Mouse (Mus musculus) kidney, postnatal 0 days (tissue): ENCODE measurements at regions not wholly inside any gene's neighbourhood (a gene's known extent, or its start where the extent isn't known, plus 50 kb on each side); places are given as distances from the start of the nearest gene placed in this dataset.

ENCODE experiments used
- ATAC-seq: fragments of 200-750 bp; cut with Nextera tagmentation; replicated peaks from 2 replicates; pipeline ENCODE4 v1.8.0; 2017; ENCODE audit warnings: low read depth, moderate number of reproducible peaks, moderate TSS enrichment, moderate library complexity; ENCODE audit not compliant: low FRiP score
- DNase-seq: peaks from one replicate; pipeline ENCODE4 v3.0.0-alpha.2; 2016; ENCODE audit warnings: low spot score
- H3K27ac ChIP-seq: fragments of 300-500 bp; sonication (generic); 2 replicates; pipeline ENCODE4 v1.5.1; 2014; ENCODE audit warnings: mild to moderate bottlenecking
- H3K27me3 ChIP-seq: fragments of 300-500 bp; sonication (generic); 2 replicates; pipeline ENCODE4 v1.6.1; 2014; ENCODE audit warnings: low read length, mixed read lengths; ENCODE audit not compliant: insufficient read depth
- H3K36me3 ChIP-seq: fragments of 300-500 bp; sonication (generic); 2 replicates; pipeline ENCODE4 v1.6.1; 2014; ENCODE audit warnings: low read length, mixed read lengths; ENCODE audit not compliant: insufficient read depth
- H3K4me1 ChIP-seq: fragments of 300-500 bp; sonication (generic); replicated peaks from 2 replicates; pipeline ENCODE4 v1.6.1; 2014; ENCODE audit warnings: antibody characterized with exemption, low read length, mixed read lengths; ENCODE audit not compliant: insufficient read depth
- H3K4me2 ChIP-seq: fragments of 300-500 bp; sonication (generic); 2 replicates; pipeline ENCODE4 v1.6.1; 2014; ENCODE audit warnings: mild to moderate bottlenecking, low read length, moderate library complexity, mixed read lengths
- H3K4me3 ChIP-seq: fragments of 300-500 bp; sonication (generic); replicated peaks from 2 replicates; pipeline ENCODE4 v1.5.1; 2014; ENCODE audit warnings: low read depth, low read length
- H3K9ac ChIP-seq: fragments of 300-500 bp; sonication (generic); 2 replicates; pipeline ENCODE4 v1.6.1; 2014; ENCODE audit warnings: low read depth, low read length
- H3K9me3 ChIP-seq: fragments of 300-500 bp; sonication (generic); replicated peaks from 2 replicates; pipeline ENCODE4 v1.6.1; 2016; ENCODE audit warnings: low read length, inconsistent platforms, mixed read lengths
- CTCF ChIP-seq: IDR thresholded peaks from 2 replicates; pipeline ENCODE4 v1.5.1; 2016; ENCODE audit warnings: antibody characterized with exemption, low read depth, mild to moderate bottlenecking, moderate library complexity
- WGBS: fragments of 180-500 bp; shearing (Covaris S2); extraction: QIAGEN DNeasy Blood & Tissue Kit; methylation state at CpG from one replicate; pipeline ENCODE4 v1.1.7; 2014; 5-methylcytosine and 5-hydroxymethylcytosine counted together

DNA sequence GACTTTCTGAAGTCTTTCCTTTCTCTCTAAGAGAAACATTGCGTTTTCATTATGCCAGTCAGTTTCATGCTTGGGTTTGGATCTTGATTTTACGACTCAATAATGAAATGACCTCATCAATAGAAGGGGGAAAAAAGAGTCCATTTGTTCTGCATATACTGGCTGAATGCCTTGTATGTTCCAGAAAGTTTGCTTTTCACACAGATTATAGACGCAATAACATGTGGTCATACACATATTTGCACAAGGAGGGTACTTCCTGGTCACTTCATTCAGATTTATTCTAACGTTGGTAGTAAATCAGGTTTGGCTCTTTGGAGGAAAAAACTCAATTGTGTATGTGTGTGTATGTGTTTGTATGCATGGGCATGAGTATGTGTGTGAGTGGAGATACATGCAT lies 143.9 kb upstream of the Krr1 start:
- Histone ChIP-seq H3K9ac (no peak overlapping the region), H3K27ac (no peak overlapping the region), H3K4me3 (no peak overlapping the region), H3K9me3 (no peaks in the 10 kb centered on the region), H3K4me2 (no peak overlapping the region), H3K27me3 (no peaks in the 10 kb centered on the region), H3K36me3 (no peaks in the 10 kb centered on the region), H3K4me1 (no peaks in the 10 kb centered on the region)
- no peak for DNase-seq
- no peak for ATAC-seq
- 90% methylated on average over 4 of the region's 4 CpGs for WGBS
- TF ChIP-seq CTCF = no peak

DNA sequence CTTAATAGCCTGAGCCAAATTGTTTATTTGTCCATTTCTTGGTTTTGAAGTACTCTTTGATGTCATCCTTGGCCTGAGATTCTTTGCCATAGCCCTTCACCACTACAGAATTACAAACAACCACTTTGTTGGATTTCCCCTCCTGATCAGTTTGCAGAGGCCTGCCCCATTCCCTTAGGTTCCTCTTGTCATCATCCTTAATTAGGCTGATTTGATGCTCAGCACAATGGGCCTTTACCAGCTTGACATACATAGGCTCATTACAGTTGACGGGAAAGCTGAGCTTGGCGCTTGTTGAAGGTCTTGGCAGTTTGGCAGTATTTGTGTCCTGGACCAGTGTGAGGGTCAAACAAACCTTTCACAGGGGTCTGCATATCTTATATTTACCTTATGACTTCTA lies 143.2 kb upstream of the Krr1 start:
- Histone ChIP-seq H3K4me1 (no peaks in the 10 kb centered on the region), H3K36me3 (no peaks in the 10 kb centered on the region), H3K9me3 (no peaks in the 10 kb centered on the region), H3K27me3 (no peaks in the 10 kb centered on the region), H3K4me2 (no peak overlapping the region), H3K27ac (no peak overlapping the region), H3K9ac (no peak overlapping the region), H3K4me3 (no peak overlapping the region)
- DNase-seq = no peak
- no peak for TF ChIP-seq CTCF
- no peak for ATAC-seq
- 95% methylated on average over 2 of the region's 2 CpGs for WGBS

DNA sequence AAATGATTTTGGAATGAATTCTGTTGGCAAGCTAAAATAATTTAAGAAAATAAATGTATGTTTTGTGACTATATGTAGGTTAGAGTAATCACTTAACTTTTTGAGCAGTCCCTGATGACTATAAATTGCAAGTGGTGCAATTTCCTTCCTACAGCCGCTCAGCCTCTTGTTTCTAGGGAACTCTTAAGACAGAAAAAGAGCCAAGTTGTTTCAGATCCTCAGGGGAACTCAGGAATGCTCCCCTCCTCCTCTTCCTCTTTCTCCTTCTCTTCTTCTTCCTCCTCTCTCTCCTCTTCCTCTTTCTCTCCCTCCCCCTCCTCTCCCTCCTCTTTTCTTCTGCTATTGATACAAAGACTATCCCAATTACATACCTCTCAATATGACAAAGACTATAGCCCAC lies 141.4 kb upstream of the Krr1 start:
- Histone ChIP-seq H3K9ac (no peak overlapping the region), H3K27ac (no peak overlapping the region), H3K4me3 (no peak overlapping the region), H3K4me1 (no peaks in the 10 kb centered on the region), H3K27me3 (no peaks in the 10 kb centered on the region), H3K9me3 (no peaks in the 10 kb centered on the region), H3K4me2 (no peak overlapping the region), H3K36me3 (no peaks in the 10 kb centered on the region)
- no peak for DNase-seq
- ATAC-seq = no peak
- no peak for TF ChIP-seq CTCF
- WGBS = 75% methylated on average over 1 of the region's 1 CpGs

GRCm38 (mm10) chr10:111833611-111834010 lies 138.9 kb upstream of the Krr1 start:
- ATAC-seq (no peak), DNase-seq (no peak)
- no peak for TF ChIP-seq CTCF
- no peaks in the 10 kb centered on the region for H3K36me3 ChIP-seq
- no peak overlapping the region for H3K9ac ChIP-seq
- no peaks in the 10 kb centered on the region for H3K4me1 ChIP-seq
- H3K4me2 ChIP-seq = no peak overlapping the region
- 95% methylated on average over 2 of the region's 2 CpGs for WGBS
- H3K27me3 ChIP-seq = no peaks in the 10 kb centered on the region
- H3K27ac ChIP-seq = no peak overlapping the region
- H3K4me3 ChIP-seq = no peak overlapping the region
- H3K9me3 ChIP-seq = no peaks in the 10 kb centered on the region

GRCm38 (mm10) chr10:111834280-111834679 lies 138.2 kb upstream of the Krr1 start:
- no peak for DNase-seq

GRCm38 (mm10) chr10:111834925-111835823 lies 137.3 kb upstream of the Krr1 start:
- 49% methylated on average over 11 of the region's 11 CpGs for WGBS
- H3K4me3 ChIP-seq = no peak overlapping the region
- H3K36me3 ChIP-seq = no peaks in the 10 kb centered on the region
- no peak for TF ChIP-seq CTCF
- no peak overlapping the region for H3K4me2 ChIP-seq
- no peak for DNase-seq
- no peaks in the 10 kb centered on the region for H3K27me3 ChIP-seq
- ATAC-seq = no peak
- no peaks in the 10 kb centered on the region for H3K4me1 ChIP-seq
- no peak overlapping the region for H3K9ac ChIP-seq
- H3K9me3 ChIP-seq = no peaks in the 10 kb centered on the region
- H3K27ac ChIP-seq = no peak overlapping the region

More at GRCm38 (mm10) chr10:111834280-111834679, 138.2 kb upstream of the Krr1 start:
- no peak for ATAC-seq
- H3K27me3 ChIP-seq = no peaks in the 10 kb centered on the region
- no peak overlapping the region for H3K9ac ChIP-seq
- WGBS = 61% methylated on average over 5 of the region's 5 CpGs
- no peaks in the 10 kb centered on the region for H3K9me3 ChIP-seq
- H3K4me3 ChIP-seq = no peak overlapping the region
- no peaks in the 10 kb centered on the region for H3K4me1 ChIP-seq
- TF ChIP-seq CTCF = no peak
- H3K36me3 ChIP-seq = no peaks in the 10 kb centered on the region
- H3K4me2 ChIP-seq = no peak overlapping the region
- no peak overlapping the region for H3K27ac ChIP-seq
